Mouse (Mus musculus) small intestine, adult 2 months (tissue): ENCODE data around the gene Art3.

Experiments used
- CTCF ChIP-seq: fragments of 200-500 bp; IDR thresholded peaks from 2 replicates; pipeline ENCODE4 v1.5.1; 2012; ENCODE audit warnings: low read depth, mild to moderate bottlenecking, control low read depth, inconsistent platforms, low read length, moderate library complexity, mixed read lengths; ENCODE audit not compliant: insufficient replicate concordance, insufficient read length; ENCODE audit errors: extremely low read depth
- POLR2A ChIP-seq: fragments of 200-500 bp; IDR thresholded peaks from 2 replicates; pipeline ENCODE4 v1.6.1; 2012; ENCODE audit warnings: low read depth, mild to moderate bottlenecking, control low read depth, inconsistent platforms, low read length, moderate library complexity

DNA sequence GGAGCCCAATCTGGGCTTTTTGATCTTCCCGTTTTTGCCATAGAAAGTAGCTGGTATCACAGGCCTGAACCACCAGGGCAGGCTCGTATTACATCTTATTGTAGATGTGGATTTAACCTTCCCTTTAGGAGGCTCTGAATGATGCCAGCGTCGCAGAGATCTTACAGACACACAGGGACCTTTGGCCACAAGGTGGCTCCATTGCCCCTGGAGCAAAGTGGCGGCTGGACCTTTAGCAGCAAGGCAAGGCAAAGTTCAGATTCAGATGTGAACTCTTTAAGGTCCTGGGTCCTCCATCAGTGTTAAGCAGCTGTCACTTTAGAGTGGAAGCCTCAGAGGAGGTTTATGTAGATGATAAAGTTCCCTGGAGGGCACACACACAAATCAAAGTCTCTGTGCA, 129.7 kb downstream of the Art3 start:
- no peak for TF ChIP-seq POLR2A
- peak; percentile 86 for TF ChIP-seq CTCF
